Mouse (Mus musculus): ENCODE measurements around the gene Wdr86. TPM values are rescaled to one million over a fixed set of nuclear protein-coding genes. Genes with fewer than 3 reads are reported as not detected.

Wdr86 gene
- polyA plus RNA-seq, 1 experiment from 2014 or later, result 9.6 TPM

GRCm38 (mm10) chr5:24757816-24758215 is 27.3 kb upstream of the Wdr86 start, which contains the start of gene Crygn:
Gene Crygn, minus strand, starts transcription at chr5:24758008.
- Histone ChIP-seq H3K9ac (ENCODE audit: low read length) (no peak within 1 kb of the TSS), H3K4me2 (ENCODE audit: low read length) (no peak within 1 kb of the TSS), H3K9me3 (ENCODE audit: control insufficient read depth, low read length) (no peaks in the 10 kb centered on the region), H3K27ac (replicated peaks in 1 of 2; ENCODE audit: control insufficient read depth in 1 of 2, insufficient read depth in 1 of 2, low read depth in 2 of 2, low read length in 2 of 2) (no peak within 1 kb of the TSS), H3K27me3 (ENCODE audit: control insufficient read depth, insufficient read depth, low read length) (no peaks in the 10 kb centered on the region), H3K36me3 (ENCODE audit: control insufficient read depth, insufficient read depth, low read length) (no peaks in the 10 kb centered on the region), H3K4me1 (ENCODE audit: control insufficient read depth in 2 of 2, insufficient read depth in 2 of 2, low read length in 2 of 2) (peaks cover 0 to 2% of the 10 kb centered on the region in 2 experiments; a peak in 1 of 4 replicates), H3K4me3 (ENCODE audit: control insufficient read depth in 1 of 2, insufficient read depth in 1 of 2, low read depth in 1 of 2, low read length in 2 of 2) (no peak within 1 kb of the TSS)
- 42% methylated on average over 18 of the region's 18 CpGs for WGBS
- no peak for ATAC-seq (ENCODE audit: insufficient number of reproducible peaks, insufficient read depth, low FRiP score, low read depth)

- 57% methylated on average over 3 of the region's 3 CpGs for WGBS
- H3K9ac ChIP-seq (ENCODE audit: low read length), result no peak overlapping the region
These were observed 26.4 kb upstream of the Wdr86 start for GRCm38 (mm10) chr5:24756931-24757330.

GRCm38 (mm10) chr5:24752175-24752498 is 21.6 kb upstream of the Wdr86 start:
- Histone ChIP-seq H3K27ac (replicated peaks in 1 of 2; ENCODE audit: control insufficient read depth in 1 of 2, insufficient read depth in 1 of 2, low read depth in 2 of 2, low read length in 2 of 2) (peak overlapping the region; percentile 96 to 97; a peak in 3 of 4 replicates), H3K36me3 (ENCODE audit: control insufficient read depth, insufficient read depth, low read length) (no peaks in the 10 kb centered on the region), H3K9me3 (ENCODE audit: control insufficient read depth, low read length) (no peaks in the 10 kb centered on the region), H3K4me1 (ENCODE audit: control insufficient read depth in 2 of 2, insufficient read depth in 2 of 2, low read length in 2 of 2) (peaks cover 17 to 24% of the 10 kb centered on the region in 2 experiments), H3K4me3 (ENCODE audit: control insufficient read depth in 1 of 2, insufficient read depth in 1 of 2, low read depth in 1 of 2, low read length in 2 of 2) (peak overlapping the region; percentile 62 to 84; a peak in 2 of 4 replicates), H3K4me2 (ENCODE audit: low read length) (peak overlapping the region; percentile 91), H3K9ac (ENCODE audit: low read length) (no peak overlapping the region), H3K27me3 (ENCODE audit: control insufficient read depth, insufficient read depth, low read length) (no peaks in the 10 kb centered on the region)
- 7% methylated on average over 2 of the region's 2 CpGs for WGBS
- ATAC-seq (ENCODE audit: insufficient number of reproducible peaks, insufficient read depth, low FRiP score, low read depth), result no peak

More at GRCm38 (mm10) chr5:24756931-24757330, 26.4 kb upstream of the Wdr86 start:
- no peak overlapping the region for H3K27ac ChIP-seq (replicated peaks in 1 of 2; ENCODE audit: control insufficient read depth in 1 of 2, insufficient read depth in 1 of 2, low read depth in 2 of 2, low read length in 2 of 2)
- H3K4me1 ChIP-seq (ENCODE audit: control insufficient read depth in 2 of 2, insufficient read depth in 2 of 2, low read length in 2 of 2), result peaks cover 5 to 7% of the 10 kb centered on the region in 2 experiments
- no peaks in the 10 kb centered on the region for H3K36me3 ChIP-seq (ENCODE audit: control insufficient read depth, insufficient read depth, low read length)
- H3K4me2 ChIP-seq (ENCODE audit: low read length), result no peak overlapping the region
- ATAC-seq (ENCODE audit: insufficient number of reproducible peaks, insufficient read depth, low FRiP score, low read depth), result no peak
- no peaks in the 10 kb centered on the region for H3K27me3 ChIP-seq (ENCODE audit: control insufficient read depth, insufficient read depth, low read length)
- no peaks in the 10 kb centered on the region for H3K9me3 ChIP-seq (ENCODE audit: control insufficient read depth, low read length)
- H3K4me3 ChIP-seq (ENCODE audit: control insufficient read depth in 1 of 2, insufficient read depth in 1 of 2, low read depth in 1 of 2, low read length in 2 of 2), result no peak overlapping the region

- Histone ChIP-seq H3K9me3 (ENCODE audit: control insufficient read depth, low read length) (no peaks in the 10 kb centered on the region), H3K4me2 (ENCODE audit: low read length) (peak overlapping the region; percentile 91), H3K27me3 (ENCODE audit: control insufficient read depth, insufficient read depth, low read length) (no peaks in the 10 kb centered on the region), H3K4me3 (ENCODE audit: control insufficient read depth in 1 of 2, insufficient read depth in 1 of 2, low read depth in 1 of 2, low read length in 2 of 2) (peak overlapping the region; percentile 62 to 84), H3K4me1 (ENCODE audit: control insufficient read depth in 2 of 2, insufficient read depth in 2 of 2, low read length in 2 of 2) (peaks cover 17 to 24% of the 10 kb centered on the region in 2 experiments), H3K27ac (replicated peaks in 1 of 2; ENCODE audit: control insufficient read depth in 1 of 2, insufficient read depth in 1 of 2, low read depth in 2 of 2, low read length in 2 of 2) (peak overlapping the region; percentile 96 to 97), H3K9ac (ENCODE audit: low read length) (peak overlapping the region; percentile 90), H3K36me3 (ENCODE audit: control insufficient read depth, insufficient read depth, low read length) (no peaks in the 10 kb centered on the region)
- ATAC-seq (ENCODE audit: insufficient number of reproducible peaks, insufficient read depth, low FRiP score, low read depth), result peak; percentile 51
- 2% methylated on average over 25 of the region's 25 CpGs for WGBS
These were observed 21.0 kb upstream of the Wdr86 start for GRCm38 (mm10) chr5:24751305-24752174.

GRCm38 (mm10) chr5:24750321-24751304 is 20.1 kb upstream of the Wdr86 start:
- peak overlapping the region; percentile 90 for H3K9ac ChIP-seq (ENCODE audit: low read length)
- no peaks in the 10 kb centered on the region for H3K27me3 ChIP-seq (ENCODE audit: control insufficient read depth, insufficient read depth, low read length)
- H3K4me2 ChIP-seq (ENCODE audit: low read length), result peak overlapping the region; percentile 91
- peak overlapping the region; percentile 96 to 97 for H3K27ac ChIP-seq (replicated peaks in 1 of 2; ENCODE audit: control insufficient read depth in 1 of 2, insufficient read depth in 1 of 2, low read depth in 2 of 2, low read length in 2 of 2)
- 2% methylated on average over 59 of the region's 59 CpGs for WGBS
- peaks cover 16 to 24% of the 10 kb centered on the region in 2 experiments for H3K4me1 ChIP-seq (ENCODE audit: control insufficient read depth in 2 of 2, insufficient read depth in 2 of 2, low read length in 2 of 2)
- peak; percentile 78 for ATAC-seq (ENCODE audit: insufficient number of reproducible peaks, insufficient read depth, low FRiP score, low read depth)
- H3K36me3 ChIP-seq (ENCODE audit: control insufficient read depth, insufficient read depth, low read length), result no peaks in the 10 kb centered on the region
- no peaks in the 10 kb centered on the region for H3K9me3 ChIP-seq (ENCODE audit: control insufficient read depth, low read length)
- peak overlapping the region; percentile 62 to 84 for H3K4me3 ChIP-seq (ENCODE audit: control insufficient read depth in 1 of 2, insufficient read depth in 1 of 2, low read depth in 1 of 2, low read length in 2 of 2)

GRCm38 (mm10) chr5:24749731-24750130 is 19.2 kb upstream of the Wdr86 start:
- no peaks in the 10 kb centered on the region for H3K9me3 ChIP-seq (ENCODE audit: control insufficient read depth, low read length)
- H3K36me3 ChIP-seq (ENCODE audit: control insufficient read depth, insufficient read depth, low read length), result no peaks in the 10 kb centered on the region
- peak overlapping the region in 1 of 2 experiments; percentile 64; a peak in 2 of 4 replicates for H3K27ac ChIP-seq (replicated peaks in 1 of 2; ENCODE audit: control insufficient read depth in 1 of 2, insufficient read depth in 1 of 2, low read depth in 2 of 2, low read length in 2 of 2)
- WGBS, result 70% methylated on average over 5 of the region's 5 CpGs
- peak overlapping the region; percentile 90; the same call in 1 of the 2 replicates for H3K9ac ChIP-seq (ENCODE audit: low read length)
- peak overlapping the region; percentile 91 for H3K4me2 ChIP-seq (ENCODE audit: low read length)
- no peaks in the 10 kb centered on the region for H3K27me3 ChIP-seq (ENCODE audit: control insufficient read depth, insufficient read depth, low read length)
- H3K4me3 ChIP-seq (ENCODE audit: control insufficient read depth in 1 of 2, insufficient read depth in 1 of 2, low read depth in 1 of 2, low read length in 2 of 2), result peak overlapping the region in 1 of 2 experiments; percentile 62; a peak in 1 of 4 replicates
- peaks cover 16 to 24% of the 10 kb centered on the region in 2 experiments for H3K4me1 ChIP-seq (ENCODE audit: control insufficient read depth in 2 of 2, insufficient read depth in 2 of 2, low read length in 2 of 2)
- no peak for ATAC-seq (ENCODE audit: insufficient number of reproducible peaks, insufficient read depth, low FRiP score, low read depth)

GRCm38 (mm10) chr5:24747533-24747932 is 17.0 kb upstream of the Wdr86 start:
- H3K9ac ChIP-seq (ENCODE audit: low read length), result peak overlapping the region; percentile 40; the same call in 1 of the 2 replicates
- H3K4me3 ChIP-seq (ENCODE audit: control insufficient read depth in 1 of 2, insufficient read depth in 1 of 2, low read depth in 1 of 2, low read length in 2 of 2), result no peak overlapping the region
- H3K27me3 ChIP-seq (ENCODE audit: control insufficient read depth, insufficient read depth, low read length), result no peaks in the 10 kb centered on the region
- peaks cover 16 to 24% of the 10 kb centered on the region in 2 experiments for H3K4me1 ChIP-seq (ENCODE audit: control insufficient read depth in 2 of 2, insufficient read depth in 2 of 2, low read length in 2 of 2)
- H3K4me2 ChIP-seq (ENCODE audit: low read length), result no peak overlapping the region
- no peaks in the 10 kb centered on the region for H3K36me3 ChIP-seq (ENCODE audit: control insufficient read depth, insufficient read depth, low read length)
- no peaks in the 10 kb centered on the region for H3K9me3 ChIP-seq (ENCODE audit: control insufficient read depth, low read length)
- WGBS, result 36% methylated on average over 6 of the region's 6 CpGs
- H3K27ac ChIP-seq (replicated peaks in 1 of 2; ENCODE audit: control insufficient read depth in 1 of 2, insufficient read depth in 1 of 2, low read depth in 2 of 2, low read length in 2 of 2), result no peak overlapping the region
- ATAC-seq (ENCODE audit: insufficient number of reproducible peaks, insufficient read depth, low FRiP score, low read depth), result no peak

Data from heart, embryonic 14.5 days (tissue).